Mouse (Mus musculus) kidney, embryonic 14.5 days (tissue): ENCODE results near the gene Mtcl1. TPM values are rescaled to one million over a fixed set of nuclear protein-coding genes. Genes with fewer than 3 reads are reported as not detected.
A peak's percentile ranks its signal among the peaks of the same experiment; 100 is the strongest.

ENCODE experiments used
- ATAC-seq: fragments of 200-750 bp; cut with Nextera tagmentation; 2 replicates; pipeline ENCODE4 v1.8.0; 2017; ENCODE audit warnings: moderate number of reproducible peaks, mild to moderate bottlenecking, moderate TSS enrichment, moderate library complexity; ENCODE audit not compliant: low FRiP score, low TSS enrichment
- H3K27ac ChIP-seq: fragments of 300-500 bp; sonication (generic); 2 replicates; pipeline ENCODE4 v1.5.1; 2014; ENCODE audit warnings: low read depth, mild to moderate bottlenecking, low read length, moderate library complexity, mixed read lengths
- H3K27me3 ChIP-seq: fragments of 300-500 bp; sonication (generic); 2 replicates; pipeline ENCODE4 v1.6.1; 2014; ENCODE audit warnings: mild to moderate bottlenecking, low read length; ENCODE audit not compliant: control insufficient read depth, insufficient read depth
- H3K36me3 ChIP-seq: fragments of 300-500 bp; sonication (generic); 2 replicates; pipeline ENCODE4 v1.6.1; 2014; ENCODE audit warnings: low read length, mixed read lengths; ENCODE audit not compliant: control insufficient read depth, insufficient read depth
- H3K4me1 ChIP-seq: fragments of 300-500 bp; sonication (generic); 2 replicates; pipeline ENCODE4 v1.6.1; 2014; ENCODE audit warnings: low read length, mixed read lengths; ENCODE audit not compliant: control insufficient read depth, insufficient read depth
- H3K4me2 ChIP-seq: fragments of 300-500 bp; sonication (generic); replicated peaks from 2 replicates; pipeline ENCODE4 v1.6.1; 2014; ENCODE audit warnings: low read depth, mild to moderate bottlenecking, low read length
- H3K4me3 ChIP-seq: fragments of 300-500 bp; sonication (generic); 2 replicates; pipeline ENCODE4 v1.5.1; 2014; ENCODE audit warnings: mild to moderate bottlenecking, low read length
- H3K9ac ChIP-seq: fragments of 300-500 bp; sonication (generic); 2 replicates; pipeline ENCODE4 v1.6.1; 2014; ENCODE audit warnings: low read depth, mild to moderate bottlenecking, low read length, moderate library complexity
- H3K9me3 ChIP-seq: fragments of 300-500 bp; sonication (generic); 2 replicates; pipeline ENCODE4 v1.6.1; 2016; ENCODE audit warnings: low read length; ENCODE audit not compliant: control insufficient read depth
- WGBS: fragments of 180-500 bp; shearing (Covaris S2); extraction: QIAGEN DNeasy Blood & Tissue Kit; methylation state at CpG from one replicate; pipeline ENCODE4 v1.1.7; 2014; 5-methylcytosine and 5-hydroxymethylcytosine counted together
- polyA plus RNA-seq: library from polyadenylated mRNA; unstranded; fragments of >200 nt; fragmentation: Nextera tagmentation; extraction: Ambion mirVana; gene quantifications from 2 replicates; pipeline ENCODE4 v1.2.1, GENCODE M21; 2014

The Mtcl1 gene
- 6.3 and 6.8 TPM in 2 replicates for polyA plus RNA-seq

- H3K9ac ChIP-seq: peak within 1 kb of the TSS; percentile 82
- H3K27me3 ChIP-seq: peaks cover 4% of the 10 kb centered on the region; the same call in 1 of the 2 replicates
- peak; percentile 68 for ATAC-seq
- no peaks in the 10 kb centered on the region for H3K36me3 ChIP-seq
- under 1% methylated on average over 68 of the region's 76 CpGs for WGBS
- peak within 1 kb of the TSS; percentile 99 for H3K4me2 ChIP-seq
- H3K9me3 ChIP-seq: no peaks in the 10 kb centered on the region
- H3K27ac ChIP-seq: peak within 1 kb of the TSS; percentile 74; the same call in 1 of the 2 replicates
- H3K4me1 ChIP-seq: peaks cover 25% of the 10 kb centered on the region; the same call in 1 of the 2 replicates
- H3K4me3 ChIP-seq: peak within 1 kb of the TSS; percentile 74
These were observed at the start of gene Mtcl1 for GRCm38 (mm10) chr17:66449460-66450341. TSS of gene Mtcl1 (minus strand) at chr17:66449750.

GRCm38 (mm10) chr17:66498598-66498997 is 49.0 kb upstream of the Mtcl1 start:
- 86% methylated on average over 14 of the region's 14 CpGs for WGBS
- H3K4me1 ChIP-seq: no peaks in the 10 kb centered on the region
- no peak overlapping the region for H3K4me3 ChIP-seq
- no peak overlapping the region for H3K27ac ChIP-seq
- no peak overlapping the region for H3K4me2 ChIP-seq
- peaks cover 64% of the 10 kb centered on the region for H3K36me3 ChIP-seq
- no peak for ATAC-seq
- no peaks in the 10 kb centered on the region for H3K27me3 ChIP-seq
- no peak overlapping the region for H3K9ac ChIP-seq
- no peaks in the 10 kb centered on the region for H3K9me3 ChIP-seq

- no peak overlapping the region for H3K27ac ChIP-seq
- no peaks in the 10 kb centered on the region for H3K4me1 ChIP-seq
- H3K36me3 ChIP-seq: peaks cover 61% of the 10 kb centered on the region
- H3K9ac ChIP-seq: no peak overlapping the region
- H3K9me3 ChIP-seq: no peaks in the 10 kb centered on the region
- no peak overlapping the region for H3K4me3 ChIP-seq
- no peaks in the 10 kb centered on the region for H3K27me3 ChIP-seq
- no peak overlapping the region for H3K4me2 ChIP-seq
- WGBS: 89% methylated on average over 9 of the region's 9 CpGs
- no peak for ATAC-seq
These were observed 47.0 kb upstream of the Mtcl1 start for GRCm38 (mm10) chr17:66496589-66496988.

GRCm38 (mm10) chr17:66490022-66490601 is 40.6 kb upstream of the Mtcl1 start:
- H3K27ac ChIP-seq: no peak overlapping the region
- 41% methylated on average over 10 of the region's 10 CpGs for WGBS
- peak; percentile 24 for ATAC-seq

GRCm38 (mm10) chr17:66486576-66486975 is 37.0 kb upstream of the Mtcl1 start:
- H3K27ac ChIP-seq: no peak overlapping the region
- H3K27me3 ChIP-seq: no peaks in the 10 kb centered on the region
- 0 out of 2 replicates have a peak, but pooled peaks cover 3% of the 10 kb centered on the region for H3K4me1 ChIP-seq
- ATAC-seq: no peak
- no peaks in the 10 kb centered on the region for H3K9me3 ChIP-seq
- no peak overlapping the region for H3K9ac ChIP-seq
- H3K4me2 ChIP-seq: no peak overlapping the region
- no peak overlapping the region for H3K4me3 ChIP-seq
- H3K36me3 ChIP-seq: no peaks in the 10 kb centered on the region
- WGBS: 86% methylated on average over 6 of the region's 6 CpGs

More at GRCm38 (mm10) chr17:66490022-66490601, 40.6 kb upstream of the Mtcl1 start:
- Histone ChIP-seq H3K9ac (no peak overlapping the region), H3K4me3 (no peak overlapping the region), H3K36me3 (peaks cover 7% of the 10 kb centered on the region), H3K27me3 (no peaks in the 10 kb centered on the region), H3K9me3 (no peaks in the 10 kb centered on the region), H3K4me2 (no peak overlapping the region), H3K4me1 (0 out of 2 replicates have a peak, but pooled peaks cover 3% of the 10 kb centered on the region)

- no peak for ATAC-seq
- Histone ChIP-seq H3K4me1 (0 out of 2 replicates have a peak, but pooled peaks cover 5% of the 10 kb centered on the region), H3K27me3 (no peaks in the 10 kb centered on the region), H3K4me2 (0 out of 2 replicates have a peak overlapping the region, but pooled peaks have one; percentile 15), H3K9me3 (no peaks in the 10 kb centered on the region), H3K9ac (no peak overlapping the region), H3K4me3 (no peak overlapping the region), H3K36me3 (no peaks in the 10 kb centered on the region), H3K27ac (no peak overlapping the region)
- 5% methylated on average over 11 of the region's 11 CpGs for WGBS
These were observed 36.2 kb upstream of the Mtcl1 start for GRCm38 (mm10) chr17:66485742-66486141.

GRCm38 (mm10) chr17:66484965-66485364 is 35.4 kb upstream of the Mtcl1 start:
- Histone ChIP-seq H3K4me1 (peaks cover 10% of the 10 kb centered on the region), H3K9me3 (no peaks in the 10 kb centered on the region), H3K9ac (no peak overlapping the region), H3K27me3 (no peaks in the 10 kb centered on the region), H3K4me3 (no peak overlapping the region), H3K4me2 (no peak overlapping the region), H3K36me3 (no peaks in the 10 kb centered on the region), H3K27ac (no peak overlapping the region)
- WGBS: 63% methylated on average over 2 of the region's 2 CpGs
- no peak for ATAC-seq

GRCm38 (mm10) chr17:66483651-66484454 is 34.3 kb upstream of the Mtcl1 start:
- H3K4me3 ChIP-seq: no peak overlapping the region
- no peak overlapping the region for H3K27ac ChIP-seq
- no peaks in the 10 kb centered on the region for H3K36me3 ChIP-seq
- H3K4me1 ChIP-seq: peaks cover 13% of the 10 kb centered on the region
- H3K9ac ChIP-seq: no peak overlapping the region
- no peak overlapping the region for H3K4me2 ChIP-seq
- no peaks in the 10 kb centered on the region for H3K9me3 ChIP-seq
- WGBS: 77% methylated on average over 9 of the region's 9 CpGs
- ATAC-seq: no peak
- H3K27me3 ChIP-seq: no peaks in the 10 kb centered on the region
